Mouse (Mus musculus) layer of hippocampus, adult 8-10 months (tissue): Measurements from ENCODE around the gene Srp72. TPM values are rescaled to one million over a fixed set of nuclear protein-coding genes. Genes with fewer than 3 reads are reported as not detected.

ENCODE experiments used
- DNase-seq, 2 experiments: peaks; one replicate each; pipeline ENCODE4 v3.0.0; 2022; ENCODE audit warnings: low spot score in 2 of 2
- total RNA-seq, 4 experiments: library from RNA; stranded (reverse); gene quantifications; 2 replicates each; pipeline ENCODE4 v1.2.4; 2022

The Srp72 gene
- total RNA-seq, 4 experiments from 2014 or later = 101 to 116 (median 107) TPM

DNA sequence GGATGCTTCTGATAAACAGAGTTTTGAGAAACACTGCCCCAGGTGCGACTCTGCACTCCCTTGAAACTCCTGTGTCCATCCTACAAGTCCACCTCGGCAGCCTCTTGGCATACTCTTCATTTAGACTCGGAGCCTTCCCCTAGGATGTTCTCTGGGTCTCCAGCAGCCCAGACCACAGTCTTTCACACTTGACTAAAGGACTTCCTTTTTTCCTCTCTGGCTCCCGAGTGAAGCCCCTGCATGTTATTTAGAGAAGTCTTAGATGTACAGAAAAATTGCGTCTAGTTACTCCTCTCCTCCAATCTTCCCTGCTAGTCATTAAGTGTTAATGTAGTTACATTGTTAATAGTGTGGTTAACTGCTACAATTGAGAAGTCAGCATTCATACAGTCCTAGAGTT, 69.9 kb downstream of the Srp72 start:
- DNase-seq = no peak

Other genes with a start within 250 kb of the Srp72 start
- 10 to 100 TPM; 27.3 to 35.6 (median 30.3) TPM for gene Aasdh, start 69.2 kb upstream of the Srp72 start, total RNA-seq
- 100 to 1,000 TPM in 1 of 4 experiments, 10 to 100 TPM in 3; 92.1 to 101 (median 97.4) TPM for gene Paics, start 23.4 kb upstream of the Srp72 start, total RNA-seq
- 10 to 100 TPM; 14.9 to 16.8 (median 16.1) TPM for gene Ppat, start 23.1 kb upstream of the Srp72 start, total RNA-seq
- under 1 TPM in 1 of 4 experiments, not detected in 3; 0.80 TPM for gene Arl9, start 29.4 kb downstream of the Srp72 start, total RNA-seq
- gene Thegl, start 41.3 kb downstream of the Srp72 start, total RNA-seq = 1 to 10 TPM in 1 of 4 experiments, under 1 TPM in 3; 0.51 to 1.0 (median 0.79) TPM
- 10 to 100 TPM; 67.3 to 87.2 (median 72.1) TPM for gene Hopx, start 140.4 kb downstream of the Srp72 start, total RNA-seq
- gene Spink2, start 236.8 kb downstream of the Srp72 start, total RNA-seq = not detected